Mouse (Mus musculus): ENCODE results near the gene Agpat4.
A peak's percentile ranks its signal among the peaks of the same experiment; 100 is the strongest.
"Not testable (repeated sequence)": the region's sequence is repeated elsewhere in the genome, so short reads cannot be mapped to it uniquely, and the experiment has no call there.

Agpat4 gene

GRCm38 (mm10) chr17:12195137-12195536 is 76.6 kb downstream of the Agpat4 start:
- DNase-seq (ENCODE audit: low spot score) = no peak

DNA sequence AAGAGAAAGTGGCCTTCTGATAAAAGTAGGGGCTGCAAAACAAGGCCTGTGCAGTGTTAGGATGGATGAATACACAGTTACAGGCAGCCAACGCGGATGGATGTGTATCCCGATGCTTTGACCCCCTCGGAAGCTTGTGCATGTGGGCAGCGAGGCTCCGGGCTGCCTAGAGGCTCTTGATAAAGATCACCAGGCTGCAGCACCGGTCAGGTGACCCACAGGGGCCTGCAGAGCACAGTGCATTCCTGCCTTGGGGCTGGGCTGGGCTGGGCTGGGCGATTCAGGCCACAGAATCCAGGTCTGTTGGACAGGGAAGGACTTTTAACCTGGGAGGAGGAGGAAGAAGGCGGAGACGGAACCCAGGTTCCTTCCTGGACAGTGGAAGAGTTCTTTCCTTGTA is 77.1 kb downstream of the Agpat4 start:
- DNase-seq (ENCODE audit: low spot score) = no peak

DNA sequence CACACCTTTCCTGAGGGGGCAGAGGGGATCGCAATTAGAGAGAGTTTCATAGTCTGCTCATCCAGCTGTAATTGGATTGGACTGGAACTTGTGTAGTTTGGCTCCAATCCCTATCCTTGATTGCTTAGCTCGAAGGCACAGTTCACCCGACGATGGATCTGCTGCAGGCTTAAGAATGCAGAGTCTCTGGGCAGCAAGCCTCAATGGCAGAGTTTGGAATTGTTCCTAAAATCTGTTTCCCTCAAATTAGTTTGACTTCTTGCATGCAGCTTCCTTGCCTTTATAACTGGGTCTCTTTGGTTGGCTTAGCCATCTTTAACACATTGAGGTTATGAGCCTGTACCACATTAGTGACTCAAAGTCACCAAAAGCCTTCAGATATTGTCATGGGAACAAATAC is 81.4 kb downstream of the Agpat4 start:
- no peak for DNase-seq (ENCODE audit: low spot score)

DNA sequence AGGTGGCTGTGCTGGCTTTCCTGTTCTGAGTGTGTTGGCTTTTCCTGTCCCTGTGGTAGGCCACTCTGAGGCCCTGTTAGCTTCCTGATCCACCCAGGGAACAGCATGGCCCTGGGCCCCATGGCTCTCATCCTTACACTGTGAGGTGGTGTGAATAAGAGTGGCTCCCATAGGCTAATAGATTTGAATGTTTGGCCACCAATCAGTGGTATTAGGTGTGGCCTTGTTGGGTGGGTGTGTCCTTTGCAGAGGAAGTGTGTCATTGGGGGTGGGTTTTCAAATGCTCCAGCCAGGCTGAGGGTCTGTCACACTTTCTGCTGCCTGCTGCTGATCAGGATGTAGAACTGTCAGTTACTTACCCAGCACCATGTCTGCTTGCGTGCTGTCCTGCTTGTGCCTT is 82.6 kb downstream of the Agpat4 start:
- no peak for DNase-seq (ENCODE audit: low spot score)

GRCm38 (mm10) chr17:12203414-12203897 is 85.0 kb downstream of the Agpat4 start:
- DNase-seq (ENCODE audit: low spot score) = no peak

DNA sequence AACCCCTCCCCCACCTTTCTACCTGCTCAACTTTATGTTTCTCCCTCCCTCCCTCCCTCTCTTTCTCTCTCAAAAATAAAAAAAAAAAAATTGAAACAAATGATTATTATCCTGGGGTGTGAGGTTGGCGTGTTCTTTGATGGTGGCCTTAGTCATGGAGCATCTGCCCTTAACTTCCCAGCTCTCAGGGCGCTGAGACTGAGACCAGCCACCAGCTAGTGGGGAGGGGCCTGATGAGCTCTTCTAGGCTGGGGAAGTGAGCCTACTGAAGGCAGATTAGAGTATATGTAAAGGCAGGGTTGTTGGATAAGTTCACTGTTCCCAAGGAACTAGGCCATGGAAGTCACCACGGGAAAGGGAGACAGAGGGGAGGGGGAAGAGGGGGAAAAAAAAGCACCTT is 85.7 kb downstream of the Agpat4 start:
- DNase-seq (ENCODE audit: low spot score) = no peak

GRCm38 (mm10) chr17:12204689-12205014 is 86.1 kb downstream of the Agpat4 start:
- DNase-seq (ENCODE audit: low spot score) = no peak

GRCm38 (mm10) chr17:12205015-12205693 is 86.7 kb downstream of the Agpat4 start:
- DNase-seq (ENCODE audit: low spot score) = no peak

DNA sequence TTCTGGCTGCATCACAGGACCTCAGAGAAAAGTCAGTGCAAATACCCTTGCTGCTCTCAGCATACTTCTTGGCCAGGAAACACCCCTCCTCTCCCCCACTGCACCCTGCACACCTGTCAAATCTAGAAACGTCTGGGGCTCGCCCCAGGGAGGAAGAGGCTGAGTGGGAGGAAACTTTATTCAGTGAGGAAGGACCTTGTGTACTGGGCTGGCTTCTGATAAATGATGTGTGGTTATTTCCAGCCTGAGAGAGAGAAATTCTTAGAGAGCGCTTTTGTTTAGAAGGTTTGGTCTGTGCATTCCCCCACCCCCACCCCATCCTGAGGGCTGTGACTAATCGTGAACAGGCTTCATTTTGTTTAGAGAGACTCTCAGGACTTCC is 87.2 kb downstream of the Agpat4 start:
- no peak for DNase-seq (ENCODE audit: low spot score)

DNA sequence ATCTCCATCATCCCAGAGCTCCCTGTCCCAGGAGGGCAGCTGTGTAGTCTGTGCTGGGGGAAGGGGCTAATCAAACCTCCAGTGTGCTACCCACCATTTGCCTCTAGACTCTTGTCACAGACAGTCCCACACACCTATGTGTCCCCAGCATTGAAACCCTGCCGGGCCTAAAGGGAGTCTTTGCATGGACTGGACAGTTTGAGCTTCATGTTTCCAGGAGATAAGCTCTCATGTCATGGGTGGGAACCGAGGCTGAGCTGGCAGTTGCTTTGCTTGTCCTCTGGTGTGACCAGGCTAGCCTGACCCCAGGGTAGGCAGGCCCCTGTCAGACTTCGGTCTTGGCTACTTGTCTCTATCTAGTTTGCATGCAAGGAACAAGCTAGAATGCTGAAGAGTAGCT is 87.7 kb downstream of the Agpat4 start:
- no peak for DNase-seq (ENCODE audit: low spot score)

- DNase-seq (ENCODE audit: low spot score) = no peak
Observed at GRCm38 (mm10) chr17:12207022-12207548, 88.6 kb downstream of the Agpat4 start.

GRCm38 (mm10) chr17:12209481-12209880 is 91.0 kb downstream of the Agpat4 start:
- no peak for DNase-seq (ENCODE audit: low spot score)

DNA sequence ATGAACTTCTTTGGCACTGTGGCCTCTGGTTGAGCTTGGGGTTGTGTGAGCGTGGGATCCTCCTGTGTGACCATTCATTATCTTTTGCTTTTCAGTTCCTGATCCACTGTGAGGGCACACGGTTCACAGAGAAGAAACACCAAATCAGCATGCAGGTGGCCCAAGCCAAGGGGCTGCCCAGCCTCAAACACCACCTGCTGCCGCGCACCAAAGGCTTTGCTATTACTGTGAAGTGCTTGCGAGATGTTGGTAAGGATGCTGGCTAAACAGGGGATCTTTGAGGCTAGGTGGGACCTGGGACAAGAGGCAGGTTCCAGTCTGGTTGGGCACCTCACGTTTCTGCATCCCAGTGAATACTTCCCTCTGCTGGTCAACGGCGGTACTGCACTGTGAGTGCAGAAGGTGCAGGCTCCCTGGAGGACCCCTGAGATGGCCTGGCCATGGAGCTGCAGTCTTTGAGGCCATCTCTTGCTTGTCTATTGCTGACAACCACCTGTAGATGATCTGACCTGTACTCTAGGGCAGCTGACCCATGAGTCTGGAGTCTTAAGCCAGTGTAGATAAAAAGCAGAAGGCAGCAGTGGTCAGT is 92.1 kb downstream of the Agpat4 start:
- DNase-seq (ENCODE audit: low spot score) = peak; percentile 67

- DNase-seq (ENCODE audit: low spot score) = no peak
Observed at GRCm38 (mm10) chr17:12211890-12212289, 93.4 kb downstream of the Agpat4 start.

- no peak for DNase-seq (ENCODE audit: low spot score)
Observed at GRCm38 (mm10) chr17:12212341-12212740, 93.8 kb downstream of the Agpat4 start.

DNA sequence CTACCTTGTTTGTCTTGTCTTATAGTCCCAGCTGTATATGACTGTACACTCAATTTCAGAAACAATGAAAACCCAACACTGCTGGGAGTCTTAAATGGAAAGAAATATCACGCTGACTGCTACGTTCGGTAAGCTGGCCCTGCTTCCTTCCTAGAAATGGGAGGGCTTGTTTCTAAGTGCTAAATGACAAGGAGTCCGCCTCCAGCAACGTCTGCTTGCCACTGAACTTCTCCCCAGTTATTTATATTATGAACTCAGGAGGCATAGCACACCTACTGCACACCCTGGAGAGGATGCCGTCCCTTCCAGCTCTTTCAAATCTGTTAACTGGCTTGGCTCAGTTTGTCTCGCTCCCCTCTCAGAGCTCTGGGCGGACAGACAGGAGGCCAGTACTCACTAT is 94.9 kb downstream of the Agpat4 start:
- DNase-seq (ENCODE audit: low spot score) = no peak

- no peak for DNase-seq (ENCODE audit: low spot score)
Observed at GRCm38 (mm10) chr17:12216224-12216623, 97.7 kb downstream of the Agpat4 start.

DNA sequence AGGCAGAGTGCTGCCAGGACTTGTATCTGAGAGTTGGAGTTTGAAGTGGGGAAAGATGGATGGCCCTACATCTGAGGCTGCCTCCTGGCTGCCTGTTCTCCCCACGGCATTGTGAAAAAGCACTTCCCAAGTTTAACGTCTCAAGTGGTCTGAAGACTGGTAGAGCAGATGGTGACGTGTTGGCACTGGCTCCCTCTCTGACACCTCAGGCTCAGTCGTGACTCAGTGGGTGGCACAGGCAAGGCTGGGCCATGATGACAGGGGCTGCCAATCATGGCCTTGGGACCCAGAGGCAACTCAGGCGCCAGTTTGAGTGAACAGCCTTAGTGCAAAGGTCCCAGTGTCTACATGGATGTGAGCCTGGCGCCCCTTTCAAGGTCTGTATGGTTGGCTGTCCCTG is 103.4 kb downstream of the Agpat4 start:
- no peak for DNase-seq (ENCODE audit: low spot score)

- no peak for DNase-seq (ENCODE audit: low spot score)
Observed at GRCm38 (mm10) chr17:12223682-12224081, 105.2 kb downstream of the Agpat4 start.

DNA sequence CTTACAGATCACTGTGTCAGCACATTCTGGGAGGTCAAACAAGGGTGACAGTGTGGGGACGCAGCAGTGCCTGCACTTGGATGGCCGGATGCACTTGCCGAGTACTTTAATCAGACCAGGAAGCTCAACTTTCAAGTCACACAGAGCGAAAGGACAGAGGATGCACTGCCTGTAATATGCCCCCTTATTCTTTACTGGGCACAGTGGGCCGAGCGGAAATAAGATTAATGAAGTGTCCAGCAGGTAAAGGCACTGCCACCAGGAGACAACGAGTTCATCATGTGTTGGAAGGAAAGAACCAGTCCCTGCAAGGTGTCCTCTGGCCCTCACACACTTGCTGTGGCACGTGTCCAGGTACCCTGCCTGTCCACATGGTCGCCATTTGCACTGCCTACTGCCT is 105.6 kb downstream of the Agpat4 start:
- no peak for DNase-seq (ENCODE audit: low spot score)

- DNase-seq (ENCODE audit: low spot score) = not testable (repeated sequence)
Observed at GRCm38 (mm10) chr17:12224551-12224950, 106.0 kb downstream of the Agpat4 start.

GRCm38 (mm10) chr17:12225227-12225626 is 106.7 kb downstream of the Agpat4 start:
- no peak for DNase-seq (ENCODE audit: low spot score)

GRCm38 (mm10) chr17:12226551-12226950 is 108.0 kb downstream of the Agpat4 start:
- DNase-seq (ENCODE audit: low spot score) = no peak

DNA sequence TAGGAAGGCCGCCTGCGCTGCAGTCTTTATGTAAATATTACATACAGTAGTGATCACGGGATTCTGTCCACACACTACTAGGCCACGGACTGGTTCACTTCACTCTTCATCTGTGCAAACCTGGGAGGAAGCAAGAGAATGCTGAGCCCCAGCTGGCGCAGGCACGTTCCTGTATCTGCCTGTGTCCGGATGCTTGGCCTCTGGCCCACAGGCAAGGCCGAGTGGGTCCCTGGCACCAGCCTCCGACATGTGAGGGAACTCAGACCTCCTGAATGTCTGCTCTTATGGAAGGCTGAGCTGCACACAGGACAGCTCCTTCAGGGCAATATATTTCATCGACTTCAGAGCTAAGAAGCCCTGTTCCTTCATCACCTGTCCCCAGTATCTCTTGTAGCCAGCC is 109.5 kb downstream of the Agpat4 start:
- no peak for DNase-seq (ENCODE audit: low spot score)
